Mouse (Mus musculus) forebrain, embryonic 10.5 days (tissue): ENCODE results near the gene Amd1. TPM values are rescaled to one million over a fixed set of nuclear protein-coding genes. Genes with fewer than 3 reads are reported as not detected.
"Not testable (repeated sequence)": the region's sequence is repeated elsewhere in the genome, so short reads cannot be mapped to it uniquely, and the experiment has no call there.

ENCODE experiments used
- DNase-seq: peaks from one replicate; pipeline ENCODE4 v3.0.0-alpha.2; 2017; ENCODE audit warnings: low spot score; ENCODE audit errors: extremely low spot score
- H3K27ac ChIP-seq: fragments of 300-500 bp; sonication (generic); 2 replicates; pipeline ENCODE4 v1.5.1; 2016; ENCODE audit warnings: mild to moderate bottlenecking
- H3K27me3 ChIP-seq: fragments of 300-500 bp; sonication (generic); 2 replicates; pipeline ENCODE4 v1.6.1; 2016; ENCODE audit warnings: mild to moderate bottlenecking; ENCODE audit not compliant: poor library complexity, severe bottlenecking
- H3K36me3 ChIP-seq: fragments of 300-500 bp; sonication (generic); replicated peaks from 2 replicates; pipeline ENCODE4 v1.6.1; 2016; ENCODE audit warnings: mild to moderate bottlenecking, moderate library complexity
- H3K4me1 ChIP-seq: fragments of 300-500 bp; sonication (generic); 2 replicates; pipeline ENCODE4 v1.6.1; 2016
- H3K4me3 ChIP-seq: fragments of 300-500 bp; sonication (generic); 2 replicates; pipeline ENCODE4 v1.5.1; 2016; ENCODE audit warnings: mild to moderate bottlenecking, moderate library complexity
- H3K9me3 ChIP-seq: fragments of 300-500 bp; sonication (generic); 2 replicates; pipeline ENCODE4 v1.6.1; 2016; ENCODE audit warnings: mild to moderate bottlenecking, moderate library complexity
- WGBS: fragments of 180-500 bp; shearing (Covaris S2); methylation state at CpG from one replicate; pipeline ENCODE4 v1.1.7; 2016; 5-methylcytosine and 5-hydroxymethylcytosine counted together
- polyA plus RNA-seq: library from polyadenylated mRNA; unstranded; fragments of >200 nt; fragmentation: Nextera tagmentation; extraction: Ambion mirVana; gene quantifications from 2 replicates; pipeline ENCODE4 v1.2.1, GENCODE M21; 2016

Amd1 gene
- polyA plus RNA-seq, 1 experiment from 2014 or later: 96.8 TPM

GRCm38 (mm10) chr10:40328004-40328551 lies 26.1 kb upstream of the Amd1 start:
- Histone ChIP-seq H3K4me3 (no peak overlapping the region), H3K4me1 (no peaks in the 10 kb centered on the region), H3K36me3 (no peaks in the 10 kb centered on the region), H3K27ac (no peak overlapping the region), H3K27me3 (no peaks in the 10 kb centered on the region), H3K9me3 (peaks cover 8% of the 10 kb centered on the region; the same call in 1 of the 2 replicates)
- WGBS: 80% methylated on average over 9 of the region's 9 CpGs
- DNase-seq: no peak

DNA sequence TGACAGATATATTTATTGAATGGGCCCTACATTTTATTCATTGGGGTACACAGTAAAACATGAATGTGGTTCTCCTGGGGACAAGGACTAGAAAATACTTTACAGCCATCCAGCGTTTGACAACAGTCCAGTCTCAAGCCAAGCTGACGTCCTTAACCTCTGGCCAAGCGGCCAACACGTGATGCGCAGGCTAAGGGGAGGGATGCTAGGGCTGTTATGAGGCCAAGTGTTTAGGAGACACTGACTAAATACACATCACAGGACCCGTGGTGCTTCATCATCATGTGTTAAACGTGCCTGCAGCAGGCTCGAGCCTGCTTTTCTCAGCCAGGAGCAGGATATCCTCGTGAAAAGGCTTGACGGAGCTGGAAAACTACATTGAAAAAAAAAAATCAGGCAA lies 18.3 kb upstream of the Amd1 start:
- Histone ChIP-seq H3K27me3 (no peaks in the 10 kb centered on the region), H3K4me3 (no peak overlapping the region), H3K36me3 (no peaks in the 10 kb centered on the region), H3K4me1 (no peaks in the 10 kb centered on the region), H3K27ac (no peak overlapping the region), H3K9me3 (0 out of 2 replicates have a peak, but pooled peaks cover 4% of the 10 kb centered on the region)
- WGBS: 91% methylated on average over 10 of the region's 10 CpGs
- DNase-seq: no peak

- Histone ChIP-seq H3K9me3 (0 out of 2 replicates have a peak, but pooled peaks cover 4% of the 10 kb centered on the region), H3K27me3 (no peaks in the 10 kb centered on the region), H3K4me1 (no peaks in the 10 kb centered on the region), H3K27ac (no peak overlapping the region), H3K4me3 (no peak overlapping the region), H3K36me3 (no peaks in the 10 kb centered on the region)
- 68% methylated on average over 7 of the region's 7 CpGs for WGBS
- DNase-seq: no peak
These were observed 15.0 kb upstream of the Amd1 start for GRCm38 (mm10) chr10:40316841-40317585.

GRCm38 (mm10) chr10:40312781-40313180 lies 10.8 kb upstream of the Amd1 start:
- 90% methylated on average over 4 of the region's 4 CpGs for WGBS
- H3K36me3 ChIP-seq: no peaks in the 10 kb centered on the region
- H3K4me3 ChIP-seq: no peak overlapping the region
- no peak overlapping the region for H3K27ac ChIP-seq
- no peaks in the 10 kb centered on the region for H3K9me3 ChIP-seq
- H3K27me3 ChIP-seq: no peaks in the 10 kb centered on the region
- H3K4me1 ChIP-seq: no peaks in the 10 kb centered on the region
- no peak for DNase-seq

DNA sequence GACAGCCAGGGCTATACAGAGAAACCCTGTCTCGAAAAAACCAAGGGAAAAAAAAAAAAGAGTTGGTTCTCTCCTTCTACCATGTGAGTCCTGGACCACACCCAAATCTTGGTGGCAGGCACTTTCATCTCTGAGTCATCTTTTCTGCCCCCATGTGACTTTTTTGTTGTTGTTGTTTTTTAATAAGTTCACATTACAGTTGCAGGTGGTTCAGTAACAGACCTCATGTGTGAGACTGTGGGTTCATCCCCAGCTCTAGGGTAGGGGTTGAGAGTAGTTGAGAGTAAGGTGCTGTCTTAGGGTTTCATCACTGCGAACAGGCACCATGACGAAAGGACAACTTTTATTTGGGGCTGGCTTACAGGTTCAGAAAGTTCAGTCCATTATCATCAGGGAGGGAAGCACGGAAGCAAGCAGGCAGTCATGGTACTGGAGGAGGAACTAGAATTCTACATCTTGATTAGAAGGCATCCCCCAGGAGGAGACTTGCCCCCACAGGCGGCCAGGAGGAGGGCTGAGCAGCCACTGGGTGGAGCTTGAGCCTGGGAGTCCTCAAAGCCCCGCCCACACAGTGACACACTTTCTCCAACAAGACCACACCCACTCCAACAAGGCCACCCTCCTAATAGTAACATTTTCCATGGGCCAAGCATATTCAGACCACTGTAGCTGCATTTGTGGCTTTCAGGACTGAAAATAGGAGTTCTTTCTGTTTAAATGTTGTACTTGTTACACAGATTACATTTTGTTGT lies 8.1 kb upstream of the Amd1 start:
- no peak overlapping the region for H3K4me3 ChIP-seq
- H3K4me1 ChIP-seq: no peaks in the 10 kb centered on the region
- no peak overlapping the region for H3K27ac ChIP-seq
- H3K9me3 ChIP-seq: peaks cover 7% of the 10 kb centered on the region; the same call in 1 of the 2 replicates
- no peaks in the 10 kb centered on the region for H3K36me3 ChIP-seq
- no peak for DNase-seq
- WGBS: 55% methylated on average over 6 of the region's 6 CpGs
- no peaks in the 10 kb centered on the region for H3K27me3 ChIP-seq

- no peaks in the 10 kb centered on the region for H3K27me3 ChIP-seq
- no peak overlapping the region for H3K4me3 ChIP-seq
- WGBS: 69% methylated on average over 4 of the region's 4 CpGs
- H3K4me1 ChIP-seq: peaks cover 6% of the 10 kb centered on the region; the same call in 1 of the 2 replicates
- no peak overlapping the region for H3K27ac ChIP-seq
- H3K9me3 ChIP-seq: peaks cover 7% of the 10 kb centered on the region; the same call in 1 of the 2 replicates
- no peaks in the 10 kb centered on the region for H3K36me3 ChIP-seq
- no peak for DNase-seq
These were observed 6.0 kb upstream of the Amd1 start for GRCm38 (mm10) chr10:40307826-40308583.

GRCm38 (mm10) chr10:40305989-40306388 lies 4.0 kb upstream of the Amd1 start:
- Histone ChIP-seq H3K36me3 (no peaks in the 10 kb centered on the region), H3K9me3 (peaks cover 7% of the 10 kb centered on the region; the same call in 1 of the 2 replicates), H3K4me3 (no peak overlapping the region), H3K4me1 (peaks cover 8% of the 10 kb centered on the region; the same call in 1 of the 2 replicates), H3K27ac (no peak overlapping the region), H3K27me3 (no peaks in the 10 kb centered on the region)
- DNase-seq: no peak
- 89% methylated on average over 1 of the region's 1 CpGs for WGBS

GRCm38 (mm10) chr10:40301181-40302075 lies 558 bp downstream of the Amd1 start:
- Histone ChIP-seq H3K36me3 (peaks cover 33% of the 10 kb centered on the region), H3K4me1 (peaks cover 41% of the 10 kb centered on the region), H3K4me3 (peak overlapping the region; percentile 99), H3K27ac (peak overlapping the region; percentile 98)
- under 1% methylated on average over 81 of the region's 91 CpGs for WGBS
- DNase-seq: peak; percentile 56
- not testable (repeated sequence) for H3K27me3 ChIP-seq, H3K9me3 ChIP-seq

DNA sequence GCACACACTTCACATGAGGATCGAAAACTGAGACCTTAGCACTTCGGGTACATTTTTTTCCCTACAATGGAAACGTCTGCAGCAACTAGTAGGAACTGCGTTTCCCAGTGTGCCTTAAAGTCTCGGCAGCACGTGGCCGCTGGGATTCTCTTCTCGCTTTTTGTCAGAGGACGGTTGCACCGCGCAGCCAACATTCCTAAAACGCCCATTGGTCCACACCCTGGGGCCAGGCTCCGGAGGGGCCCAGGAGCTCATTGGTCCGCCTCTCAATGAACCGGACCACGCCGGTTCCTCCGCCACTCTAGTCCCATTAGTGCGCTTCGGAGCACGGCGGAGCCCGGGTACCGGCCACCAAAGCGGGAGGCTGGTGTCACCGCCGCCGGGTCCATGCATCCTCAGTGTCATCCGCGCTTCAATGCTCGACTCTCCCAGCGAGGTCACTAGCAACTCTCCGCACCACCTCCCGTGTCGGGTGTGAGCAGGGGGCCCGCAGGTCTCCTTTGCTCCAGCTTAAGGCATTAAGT lies 1.3 kb downstream of the Amd1 start:
- peak; percentile 88 for DNase-seq
- WGBS: under 1% methylated on average over 36 of the region's 36 CpGs
- Histone ChIP-seq H3K9me3 (no peaks in the 10 kb centered on the region; the same call in 1 of the 2 replicates), H3K36me3 (peaks cover 40% of the 10 kb centered on the region), H3K4me3 (peak overlapping the region; percentile 99), H3K27ac (peak overlapping the region; percentile 98), H3K27me3 (no peaks in the 10 kb centered on the region), H3K4me1 (peaks cover 48% of the 10 kb centered on the region)

- no peaks in the 10 kb centered on the region for H3K27me3 ChIP-seq
- no peak for DNase-seq
- no peaks in the 10 kb centered on the region for H3K9me3 ChIP-seq
- no peak overlapping the region for H3K27ac ChIP-seq
- peaks cover 86% of the 10 kb centered on the region for H3K36me3 ChIP-seq
- WGBS: 93% methylated on average over 6 of the region's 6 CpGs
- no peak overlapping the region for H3K4me3 ChIP-seq
- peaks cover 18% of the 10 kb centered on the region for H3K4me1 ChIP-seq
These were observed 9.3 kb downstream of the Amd1 start for GRCm38 (mm10) chr10:40292640-40293039.

DNA sequence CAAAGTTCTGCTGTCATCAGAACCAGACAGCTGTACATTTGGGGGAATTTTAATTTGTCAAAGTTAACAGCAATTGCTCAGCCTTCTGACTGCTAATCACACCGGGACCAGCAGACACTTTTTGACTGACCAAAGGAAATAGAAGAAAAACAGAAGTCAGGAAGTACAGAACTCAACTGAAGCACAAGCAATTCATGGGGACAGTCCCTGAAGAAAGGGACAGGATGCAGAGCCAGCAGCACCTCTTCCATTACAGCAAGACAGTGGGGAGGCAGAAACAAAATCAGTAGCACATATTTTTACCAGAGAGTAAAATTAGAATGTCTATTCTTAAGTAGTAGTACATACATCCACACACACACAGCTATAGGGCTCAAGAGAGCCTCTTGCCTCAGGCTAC lies 15.2 kb downstream of the Amd1 start:
- DNase-seq: no peak
- Histone ChIP-seq H3K36me3 (peaks cover 70% of the 10 kb centered on the region), H3K4me1 (no peaks in the 10 kb centered on the region), H3K27ac (no peak overlapping the region), H3K4me3 (no peak overlapping the region), H3K9me3 (no peaks in the 10 kb centered on the region), H3K27me3 (no peaks in the 10 kb centered on the region)
- 83% methylated on average over 1 of the region's 1 CpGs for WGBS
